Mouse (Mus musculus) embryonic facial prominence, embryonic 15.5 days (tissue): ENCODE results near the gene Clybl. TPM values are rescaled to one million over a fixed set of nuclear protein-coding genes. Genes with fewer than 3 reads are reported as not detected.

Experiments used
- ATAC-seq: fragments of 200-750 bp; cut with Nextera tagmentation; 2 replicates; pipeline ENCODE4 v1.8.0; 2017; ENCODE audit warnings: low read depth, moderate TSS enrichment; ENCODE audit not compliant: insufficient number of reproducible peaks, low FRiP score, low TSS enrichment
- H3K27ac ChIP-seq: fragments of 300-500 bp; sonication (generic); replicated peaks from 2 replicates; pipeline ENCODE4 v1.5.1; 2015; ENCODE audit warnings: mild to moderate bottlenecking, inconsistent platforms
- H3K27me3 ChIP-seq: fragments of 300-500 bp; sonication (generic); 2 replicates; pipeline ENCODE4 v1.6.1; 2015; ENCODE audit warnings: inconsistent platforms
- H3K36me3 ChIP-seq: fragments of 300-500 bp; sonication (generic); 2 replicates; pipeline ENCODE4 v1.6.1; 2015; ENCODE audit warnings: mild to moderate bottlenecking, inconsistent platforms
- H3K4me1 ChIP-seq: fragments of 300-500 bp; sonication (generic); 2 replicates; pipeline ENCODE4 v1.6.1; 2015; ENCODE audit warnings: inconsistent platforms
- H3K4me2 ChIP-seq: fragments of 300-500 bp; sonication (generic); replicated peaks from 2 replicates; pipeline ENCODE4 v1.6.1; 2015; ENCODE audit warnings: mild to moderate bottlenecking, inconsistent platforms
- H3K4me3 ChIP-seq: fragments of 300-500 bp; sonication (generic); replicated peaks from 2 replicates; pipeline ENCODE4 v1.5.1; 2015; ENCODE audit warnings: mild to moderate bottlenecking, inconsistent platforms
- H3K9ac ChIP-seq: fragments of 300-500 bp; sonication (generic); 2 replicates; pipeline ENCODE4 v1.6.1; 2015; ENCODE audit warnings: inconsistent platforms
- H3K9me3 ChIP-seq: fragments of 300-500 bp; sonication (generic); replicated peaks from 2 replicates; pipeline ENCODE4 v1.6.1; 2016; ENCODE audit warnings: inconsistent platforms
- WGBS: fragments of 180-500 bp; shearing (Covaris S2); methylation state at CpG from one replicate; pipeline ENCODE4 v1.1.7; 2015; 5-methylcytosine and 5-hydroxymethylcytosine counted together
- polyA plus RNA-seq: library from polyadenylated mRNA; unstranded; fragments of >200 nt; fragmentation: Nextera tagmentation; extraction: Ambion mirVana; gene quantifications from 2 replicates; pipeline ENCODE4 v1.2.1, GENCODE M21; 2015

Clybl gene
- polyA plus RNA-seq, 1 experiment from 2014 or later = 24.0 TPM

GRCm38 (mm10) chr14:122226666-122227453, 45.4 kb downstream of the Clybl start:
- no peaks in the 10 kb centered on the region for H3K36me3 ChIP-seq
- H3K4me2 ChIP-seq = no peak overlapping the region
- H3K9ac ChIP-seq = no peak overlapping the region
- H3K27me3 ChIP-seq = peaks cover 72% of the 10 kb centered on the region
- no peaks in the 10 kb centered on the region for H3K4me1 ChIP-seq
- H3K9me3 ChIP-seq = no peaks in the 10 kb centered on the region
- no peak overlapping the region for H3K4me3 ChIP-seq
- WGBS = 54% methylated on average over 22 of the region's 22 CpGs
- no peak for ATAC-seq
- no peak overlapping the region for H3K27ac ChIP-seq

GRCm38 (mm10) chr14:122227454-122227951, 46.0 kb downstream of the Clybl start:
- Histone ChIP-seq H3K27me3 (peaks cover 72% of the 10 kb centered on the region), H3K27ac (no peak overlapping the region), H3K9ac (no peak overlapping the region), H3K4me1 (no peaks in the 10 kb centered on the region), H3K4me3 (no peak overlapping the region), H3K36me3 (no peaks in the 10 kb centered on the region), H3K4me2 (no peak overlapping the region), H3K9me3 (no peaks in the 10 kb centered on the region)
- 33% methylated on average over 14 of the region's 14 CpGs for WGBS
- ATAC-seq = no peak

- Histone ChIP-seq H3K36me3 (no peaks in the 10 kb centered on the region), H3K27ac (no peak overlapping the region), H3K4me3 (no peak overlapping the region), H3K9ac (no peak overlapping the region), H3K4me1 (no peaks in the 10 kb centered on the region), H3K9me3 (no peaks in the 10 kb centered on the region), H3K4me2 (no peak overlapping the region), H3K27me3 (peaks cover 75% of the 10 kb centered on the region)
- whole genome bisulfite sequencing = 22% methylated on average over 23 of the region's 23 CpGs
- ATAC-seq = no peak
These were observed 47.5 kb downstream of the Clybl start for GRCm38 (mm10) chr14:122228816-122229551.

- WGBS = 84% methylated on average over 5 of the region's 5 CpGs
- Histone ChIP-seq H3K4me2 (no peak overlapping the region), H3K4me3 (no peak overlapping the region), H3K36me3 (no peaks in the 10 kb centered on the region), H3K27ac (no peak overlapping the region), H3K27me3 (peaks cover 65% of the 10 kb centered on the region), H3K9ac (no peak overlapping the region), H3K9me3 (no peaks in the 10 kb centered on the region), H3K4me1 (no peaks in the 10 kb centered on the region)
- ATAC-seq = no peak
These were observed 48.5 kb downstream of the Clybl start for GRCm38 (mm10) chr14:122229988-122230387.

GRCm38 (mm10) chr14:122230621-122231025, 49.1 kb downstream of the Clybl start:
- Histone ChIP-seq H3K4me3 (no peak overlapping the region), H3K4me1 (no peaks in the 10 kb centered on the region), H3K9ac (no peak overlapping the region), H3K4me2 (no peak overlapping the region), H3K27ac (no peak overlapping the region), H3K27me3 (peaks cover 59% of the 10 kb centered on the region), H3K9me3 (no peaks in the 10 kb centered on the region), H3K36me3 (no peaks in the 10 kb centered on the region)
- 40% methylated on average over 14 of the region's 14 CpGs for WGBS
- peak; percentile 19; the same call in 1 of the 2 replicates for ATAC-seq

- WGBS = 71% methylated on average over 10 of the region's 10 CpGs
- Histone ChIP-seq H3K36me3 (no peaks in the 10 kb centered on the region), H3K4me1 (no peaks in the 10 kb centered on the region), H3K27me3 (peaks cover 56% of the 10 kb centered on the region), H3K4me2 (no peak overlapping the region), H3K9me3 (no peaks in the 10 kb centered on the region), H3K27ac (no peak overlapping the region), H3K9ac (no peak overlapping the region), H3K4me3 (no peak overlapping the region)
- ATAC-seq = no peak
These were observed 49.6 kb downstream of the Clybl start for GRCm38 (mm10) chr14:122231073-122231472.

- Histone ChIP-seq H3K4me1 (no peaks in the 10 kb centered on the region), H3K4me2 (no peak overlapping the region), H3K9me3 (no peaks in the 10 kb centered on the region), H3K9ac (no peak overlapping the region), H3K4me3 (no peak overlapping the region), H3K27ac (no peak overlapping the region), H3K27me3 (peaks cover 37% of the 10 kb centered on the region), H3K36me3 (no peaks in the 10 kb centered on the region)
- 82% methylated on average over 19 of the region's 19 CpGs for WGBS
- ATAC-seq = no peak
These were observed 51.8 kb downstream of the Clybl start for GRCm38 (mm10) chr14:122233212-122233714.

GRCm38 (mm10) chr14:122243874-122244273, 62.4 kb downstream of the Clybl start:
- Histone ChIP-seq H3K4me1 (no peaks in the 10 kb centered on the region), H3K27ac (no peak overlapping the region), H3K9ac (no peak overlapping the region), H3K36me3 (no peaks in the 10 kb centered on the region), H3K9me3 (no peaks in the 10 kb centered on the region), H3K4me3 (no peak overlapping the region), H3K27me3 (no peaks in the 10 kb centered on the region), H3K4me2 (no peak overlapping the region)
- no peak for ATAC-seq
- WGBS = 88% methylated on average over 1 of the region's 1 CpGs

- Histone ChIP-seq H3K36me3 (no peaks in the 10 kb centered on the region), H3K4me1 (no peaks in the 10 kb centered on the region), H3K9me3 (no peaks in the 10 kb centered on the region), H3K4me3 (no peak overlapping the region), H3K4me2 (no peak overlapping the region), H3K27ac (no peak overlapping the region), H3K9ac (no peak overlapping the region), H3K27me3 (no peaks in the 10 kb centered on the region)
- 63% methylated on average over 18 of the region's 18 CpGs for WGBS
- ATAC-seq = no peak
These were observed 65.7 kb downstream of the Clybl start for GRCm38 (mm10) chr14:122246919-122247859.

- ATAC-seq = no peak
- Histone ChIP-seq H3K9ac (no peak overlapping the region), H3K27ac (no peak overlapping the region), H3K36me3 (no peaks in the 10 kb centered on the region), H3K4me1 (no peaks in the 10 kb centered on the region), H3K4me2 (no peak overlapping the region), H3K9me3 (no peaks in the 10 kb centered on the region), H3K4me3 (no peak overlapping the region), H3K27me3 (peaks cover 6% of the 10 kb centered on the region; the same call in 1 of the 2 replicates)
- 83% methylated on average over 3 of the region's 3 CpGs for WGBS
These were observed 67.6 kb downstream of the Clybl start for GRCm38 (mm10) chr14:122249123-122249522.
